Mouse (Mus musculus) forebrain, embryonic 16.5 days (tissue): ENCODE measurements around the gene Ccnk. TPM values are rescaled to one million over a fixed set of nuclear protein-coding genes. Genes with fewer than 3 reads are reported as not detected.

Source experiments
- ATAC-seq: fragments of 200-750 bp; cut with Nextera tagmentation; 2 replicates; pipeline ENCODE4 v1.8.0; 2017; ENCODE audit warnings: mild to moderate bottlenecking, moderate library complexity
- H3K27ac ChIP-seq: fragments of 300-500 bp; sonication (generic); 2 replicates; pipeline ENCODE4 v1.5.1; 2014; ENCODE audit warnings: low read length, control low read depth
- H3K27me3 ChIP-seq: fragments of 300-500 bp; sonication (generic); replicated peaks from 2 replicates; pipeline ENCODE4 v1.6.1; 2014; ENCODE audit warnings: low read length; ENCODE audit not compliant: control insufficient read depth, insufficient read depth
- H3K36me3 ChIP-seq: fragments of 300-500 bp; sonication (generic); 2 replicates; pipeline ENCODE4 v1.6.1; 2014; ENCODE audit not compliant: control insufficient read depth, insufficient read depth
- H3K4me1 ChIP-seq: fragments of 300-500 bp; sonication (generic); replicated peaks from 2 replicates; pipeline ENCODE4 v1.6.1; 2014; ENCODE audit warnings: low read length; ENCODE audit not compliant: control insufficient read depth, insufficient read depth
- H3K4me2 ChIP-seq: fragments of 300-500 bp; sonication (generic); 2 replicates; pipeline ENCODE4 v1.6.1; 2014; ENCODE audit warnings: mild to moderate bottlenecking, low read length, control low read depth
- H3K4me3 ChIP-seq: fragments of 300-500 bp; sonication (generic); replicated peaks from 2 replicates; pipeline ENCODE4 v1.5.1; 2014; ENCODE audit warnings: mild to moderate bottlenecking, low read length, control low read depth
- H3K9ac ChIP-seq: fragments of 300-500 bp; sonication (generic); replicated peaks from 2 replicates; pipeline ENCODE4 v1.6.1; 2014; ENCODE audit warnings: low read depth, low read length, control low read depth
- H3K9me3 ChIP-seq: fragments of 300-500 bp; sonication (generic); 2 replicates; pipeline ENCODE4 v1.6.1; 2016; ENCODE audit warnings: low read length; ENCODE audit not compliant: control insufficient read depth
- WGBS: fragments of 180-500 bp; shearing (Covaris S2); extraction: QIAGEN DNeasy Blood & Tissue Kit; methylation state at CpG from one replicate; pipeline ENCODE4 v1.1.7; 2014; 5-methylcytosine and 5-hydroxymethylcytosine counted together
- polyA plus RNA-seq: library from polyadenylated mRNA; unstranded; fragments of >200 nt; fragmentation: Nextera tagmentation; extraction: Ambion mirVana; gene quantifications from 2 replicates; pipeline ENCODE4 v1.2.1, GENCODE M21; 2015

The Ccnk gene
- polyA plus RNA-seq = 3.1 and 3.2 TPM in 2 replicates

DNA sequence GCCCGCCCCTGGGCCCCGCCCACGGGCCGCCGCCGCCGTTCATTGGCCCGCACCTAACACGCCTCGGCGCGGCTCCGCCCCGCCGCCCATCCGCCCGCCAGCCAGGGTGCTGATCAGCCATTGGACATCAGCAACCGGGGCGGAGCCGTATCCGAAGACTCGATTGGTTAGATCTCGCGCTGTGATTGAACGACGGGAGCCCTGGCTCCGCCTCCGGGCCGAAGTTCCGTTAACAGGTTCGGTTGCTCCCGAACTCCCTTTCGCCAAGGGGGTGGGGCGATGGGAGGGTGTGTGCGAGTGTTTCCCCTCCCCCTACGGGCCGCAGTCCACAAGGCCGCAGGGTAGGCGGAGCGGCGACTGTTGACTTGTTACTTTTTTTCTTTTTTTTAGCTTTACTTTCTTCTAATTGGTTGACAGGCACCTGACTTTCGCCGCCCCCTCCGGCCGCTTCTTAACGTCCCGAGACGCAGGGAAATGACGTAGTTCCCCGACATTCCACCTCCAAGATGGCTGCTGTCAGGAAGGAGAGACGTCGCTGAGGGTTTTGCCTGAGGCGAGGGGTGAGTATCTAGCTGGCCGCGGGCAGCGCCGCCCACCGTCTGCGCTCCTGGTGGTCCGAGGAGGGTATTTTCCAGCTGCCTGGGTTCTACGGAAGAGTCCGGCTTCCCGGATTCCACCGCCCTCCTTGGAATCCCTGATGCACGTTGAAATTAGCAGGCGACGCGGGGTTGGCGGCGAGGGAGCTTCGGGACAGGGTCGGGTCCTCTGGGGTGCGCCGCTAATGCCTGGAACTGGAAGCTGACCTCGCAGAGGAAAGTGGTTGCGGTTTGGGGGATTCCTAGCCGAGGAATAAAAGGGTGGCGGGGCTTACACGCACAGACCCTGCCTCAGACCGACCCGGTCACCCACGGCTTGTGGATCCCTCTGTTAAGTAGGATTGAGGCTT is at the start of gene Ccnk:
Gene Ccnk (plus strand): TSS at position 259 of the 946 bp plus-strand sequence.
- no peaks in the 10 kb centered on the region for H3K9me3 ChIP-seq
- ATAC-seq = peak; percentile 98
- H3K4me3 ChIP-seq = peak within 1 kb of the TSS; percentile 96
- H3K9ac ChIP-seq = peak within 1 kb of the TSS; percentile 91
- H3K27me3 ChIP-seq = no peaks in the 10 kb centered on the region
- under 1% methylated on average over 80 of the region's 82 CpGs for WGBS
- no peaks in the 10 kb centered on the region for H3K36me3 ChIP-seq
- H3K4me1 ChIP-seq = peaks cover 20% of the 10 kb centered on the region
- peak within 1 kb of the TSS; percentile 98 for H3K4me2 ChIP-seq
- peak within 1 kb of the TSS; percentile 73 for H3K27ac ChIP-seq

DNA sequence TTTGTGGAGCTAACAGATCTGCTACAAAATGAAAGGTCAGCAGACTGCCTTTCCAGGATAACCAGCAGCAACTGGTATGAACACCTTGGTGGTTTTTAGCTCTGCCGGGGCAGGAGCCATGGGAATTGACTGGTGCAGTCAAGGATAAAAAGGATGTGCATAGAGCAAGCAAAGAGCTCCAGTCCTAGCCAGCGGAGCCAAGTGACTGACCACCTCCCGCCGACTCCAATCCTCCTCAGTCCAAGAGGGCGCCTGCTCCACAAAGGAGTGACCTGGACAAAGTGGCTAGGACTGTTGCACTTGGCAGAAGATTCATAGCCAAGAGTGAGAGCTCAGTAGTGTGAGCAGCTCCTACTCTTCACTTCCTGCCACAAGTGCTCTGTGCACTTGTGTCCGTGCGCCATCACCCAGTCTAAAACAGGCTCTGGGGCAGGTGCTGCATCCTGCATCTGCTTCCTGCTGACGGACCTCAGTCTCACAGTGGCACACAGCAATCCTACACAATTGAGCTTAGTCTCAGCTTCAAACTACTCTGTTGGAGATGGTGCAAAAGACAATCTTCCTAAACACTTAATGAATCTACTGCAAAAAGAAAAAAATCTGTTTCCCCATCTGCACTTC is 46.8 kb upstream of the Ccnk start:
- Histone ChIP-seq H3K4me1 (peaks cover 5% of the 10 kb centered on the region; the same call in 1 of the 2 replicates), H3K27ac (0 out of 2 replicates have a peak overlapping the region, but pooled peaks have one; percentile 8), H3K4me3 (no peak overlapping the region), H3K36me3 (peaks cover 7% of the 10 kb centered on the region; the same call in 1 of the 2 replicates), H3K9me3 (no peaks in the 10 kb centered on the region), H3K27me3 (no peaks in the 10 kb centered on the region), H3K9ac (no peak overlapping the region), H3K4me2 (no peak overlapping the region)
- no peak for ATAC-seq
- 88% methylated on average over 8 of the region's 8 CpGs for WGBS

DNA sequence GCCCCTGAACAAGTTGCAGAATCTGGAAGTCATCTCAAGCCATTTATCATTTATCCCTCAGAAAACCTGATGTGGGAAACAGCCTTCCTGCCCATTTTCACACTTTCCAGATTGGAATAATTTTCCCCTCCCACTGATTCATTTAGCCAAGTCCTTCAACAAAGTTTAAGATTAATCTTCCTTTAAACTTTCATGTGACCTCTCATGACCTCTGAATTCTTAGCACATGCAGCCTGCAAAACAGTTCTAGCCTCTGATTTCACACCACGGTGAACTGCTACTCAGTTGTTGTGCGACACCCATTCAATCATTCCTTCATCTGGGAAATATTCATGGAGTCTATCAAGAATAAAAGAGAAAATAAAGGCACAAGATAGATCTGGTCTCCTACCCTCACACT is 46.2 kb upstream of the Ccnk start:
- Histone ChIP-seq H3K9me3 (no peaks in the 10 kb centered on the region), H3K27ac (no peak overlapping the region), H3K27me3 (no peaks in the 10 kb centered on the region), H3K4me2 (no peak overlapping the region), H3K36me3 (peaks cover 4% of the 10 kb centered on the region; the same call in 1 of the 2 replicates), H3K4me3 (no peak overlapping the region), H3K9ac (no peak overlapping the region), H3K4me1 (peaks cover 5% of the 10 kb centered on the region; the same call in 1 of the 2 replicates)
- WGBS = 88% methylated on average over 2 of the region's 2 CpGs
- no peak for ATAC-seq

DNA sequence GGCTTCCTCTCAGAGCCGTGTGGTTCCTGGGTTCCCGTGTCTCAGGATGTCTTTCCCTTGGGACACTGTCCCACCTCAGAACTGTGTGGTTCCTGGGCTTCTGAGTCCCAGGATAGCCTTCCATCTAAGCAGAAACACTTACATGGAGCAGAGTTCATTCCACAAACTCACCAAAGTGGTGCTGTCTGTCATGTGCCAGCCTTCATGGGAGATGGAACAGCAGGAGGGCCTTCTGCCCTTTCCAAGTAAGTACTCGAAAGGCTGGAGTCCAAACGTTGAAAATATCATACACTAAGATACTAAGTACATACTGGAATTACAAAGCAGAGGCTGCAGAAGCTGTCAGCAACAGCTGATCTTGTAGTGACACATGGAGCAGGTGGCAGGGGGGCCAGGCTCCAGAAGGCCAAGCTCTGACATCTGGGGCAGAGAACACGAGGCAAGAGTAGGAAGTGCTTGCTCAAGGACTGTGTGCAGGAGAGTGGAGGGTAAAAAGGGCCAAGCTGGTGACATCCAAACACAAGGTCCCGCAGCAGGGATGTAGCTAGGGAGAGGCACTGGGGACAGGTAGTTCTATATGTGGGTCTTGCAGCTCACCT is 43.7 kb upstream of the Ccnk start:
- no peak overlapping the region for H3K4me3 ChIP-seq
- H3K4me1 ChIP-seq = peaks cover 6% of the 10 kb centered on the region; the same call in 1 of the 2 replicates
- no peak overlapping the region for H3K27ac ChIP-seq
- no peak overlapping the region for H3K9ac ChIP-seq
- no peaks in the 10 kb centered on the region for H3K9me3 ChIP-seq
- H3K4me2 ChIP-seq = no peak overlapping the region
- H3K27me3 ChIP-seq = no peaks in the 10 kb centered on the region
- WGBS = 79% methylated on average over 6 of the region's 6 CpGs
- H3K36me3 ChIP-seq = no peaks in the 10 kb centered on the region
- no peak for ATAC-seq

DNA sequence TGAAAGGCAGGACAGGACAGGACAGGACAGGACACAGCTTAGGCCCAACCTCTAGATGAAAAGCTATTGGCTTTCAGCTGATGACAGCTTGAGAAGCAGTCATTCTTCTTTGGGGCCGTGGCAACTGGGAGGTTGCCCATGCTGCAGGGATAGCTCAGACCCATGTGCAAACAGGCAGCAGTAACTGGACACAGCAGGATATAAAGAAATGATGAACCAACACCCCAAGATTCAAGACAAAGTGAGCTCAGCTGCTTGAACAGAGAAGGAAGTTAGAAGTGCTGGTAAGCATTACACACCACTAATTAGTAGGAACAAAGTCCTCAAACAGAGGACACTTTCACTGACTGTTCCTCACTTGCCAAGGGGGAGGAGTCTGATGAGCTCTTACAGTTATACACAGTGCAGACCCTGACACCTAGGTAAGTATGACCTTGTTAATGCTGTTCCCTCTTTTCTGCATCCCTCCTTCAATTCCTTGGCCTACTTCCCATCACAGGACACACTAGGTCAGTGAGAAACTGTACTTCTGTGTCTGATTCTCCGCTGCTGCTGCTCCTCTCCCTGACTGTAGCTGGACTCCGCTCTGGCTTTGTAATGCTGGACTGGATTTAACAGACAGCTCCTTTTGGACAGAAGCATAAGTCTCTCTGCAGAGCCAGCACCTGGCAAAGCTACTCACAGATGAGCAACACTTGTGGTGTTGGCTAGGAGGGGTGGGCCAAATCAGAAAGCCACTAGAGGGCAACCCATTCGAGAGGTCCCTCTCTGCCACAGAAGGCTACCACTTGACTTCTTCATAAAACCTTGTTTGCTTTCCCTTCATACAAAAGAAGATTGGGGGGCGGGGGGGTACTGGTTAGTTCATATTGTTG is 35.5 kb upstream of the Ccnk start:
- no peak for ATAC-seq
- 0 out of 2 replicates have a peak, but pooled peaks cover 2% of the 10 kb centered on the region for H3K4me1 ChIP-seq
- WGBS = 82% methylated on average over 5 of the region's 5 CpGs

DNA sequence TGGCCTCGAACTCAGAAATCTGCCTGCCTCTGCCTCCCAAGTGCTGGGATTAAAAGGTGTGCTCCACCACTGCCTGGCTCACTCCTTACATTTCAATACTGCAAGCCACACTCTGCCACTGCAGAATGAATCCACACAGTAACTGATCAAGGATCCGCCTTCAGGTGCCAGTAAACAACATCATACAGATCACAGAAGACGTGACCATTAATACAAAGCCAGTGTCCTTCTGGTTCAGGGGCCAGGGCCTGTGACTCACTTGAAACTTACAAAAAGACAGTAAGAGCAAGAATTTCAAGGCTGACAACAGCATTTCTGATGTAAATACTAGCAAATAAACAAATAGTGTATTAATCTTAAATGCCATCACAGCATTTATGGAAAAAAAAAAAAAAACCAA is 34.2 kb upstream of the Ccnk start:
- ATAC-seq = no peak
- Histone ChIP-seq H3K4me2 (no peak overlapping the region), H3K9me3 (no peaks in the 10 kb centered on the region), H3K9ac (no peak overlapping the region), H3K4me3 (no peak overlapping the region), H3K4me1 (0 out of 2 replicates have a peak, but pooled peaks cover 2% of the 10 kb centered on the region), H3K36me3 (peaks cover 4% of the 10 kb centered on the region; the same call in 1 of the 2 replicates), H3K27me3 (no peaks in the 10 kb centered on the region), H3K27ac (no peak overlapping the region)
- WGBS = 96% methylated on average over 3 of the region's 3 CpGs

More for the DNA sequence above, 35.5 kb upstream of the Ccnk start:
- no peak overlapping the region for H3K27ac ChIP-seq
- no peak overlapping the region for H3K9ac ChIP-seq
- H3K4me3 ChIP-seq = no peak overlapping the region
- no peaks in the 10 kb centered on the region for H3K9me3 ChIP-seq
- H3K4me2 ChIP-seq = no peak overlapping the region
- H3K27me3 ChIP-seq = no peaks in the 10 kb centered on the region
- peaks cover 3% of the 10 kb centered on the region; the same call in 1 of the 2 replicates for H3K36me3 ChIP-seq

DNA sequence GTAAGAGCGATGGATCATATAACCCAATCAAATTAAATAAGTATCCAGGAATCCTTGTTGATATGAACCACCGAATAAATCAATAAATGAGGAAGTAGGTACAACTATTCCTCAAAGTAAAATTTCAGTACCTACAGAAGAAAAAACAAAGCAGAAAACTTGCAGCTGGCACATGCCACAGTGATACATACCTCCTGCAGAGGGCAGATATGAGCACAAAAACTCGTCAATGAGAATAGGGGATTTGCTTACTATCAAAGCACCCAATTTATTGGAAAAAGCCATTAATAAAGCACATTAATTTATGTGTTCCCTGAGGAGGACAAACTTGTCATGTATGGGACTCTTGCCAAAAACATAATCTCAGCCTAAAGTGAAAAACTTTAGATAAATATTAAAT is 29.6 kb upstream of the Ccnk start:
- no peak overlapping the region for H3K4me2 ChIP-seq
- no peak overlapping the region for H3K4me3 ChIP-seq
- H3K27ac ChIP-seq = no peak overlapping the region
- no peaks in the 10 kb centered on the region for H3K9me3 ChIP-seq
- ATAC-seq = no peak
- no peaks in the 10 kb centered on the region for H3K27me3 ChIP-seq
- 77% methylated on average over 3 of the region's 3 CpGs for WGBS
- peaks cover 6% of the 10 kb centered on the region; the same call in 1 of the 2 replicates for H3K36me3 ChIP-seq
- H3K9ac ChIP-seq = no peak overlapping the region
- no peaks in the 10 kb centered on the region for H3K4me1 ChIP-seq

DNA sequence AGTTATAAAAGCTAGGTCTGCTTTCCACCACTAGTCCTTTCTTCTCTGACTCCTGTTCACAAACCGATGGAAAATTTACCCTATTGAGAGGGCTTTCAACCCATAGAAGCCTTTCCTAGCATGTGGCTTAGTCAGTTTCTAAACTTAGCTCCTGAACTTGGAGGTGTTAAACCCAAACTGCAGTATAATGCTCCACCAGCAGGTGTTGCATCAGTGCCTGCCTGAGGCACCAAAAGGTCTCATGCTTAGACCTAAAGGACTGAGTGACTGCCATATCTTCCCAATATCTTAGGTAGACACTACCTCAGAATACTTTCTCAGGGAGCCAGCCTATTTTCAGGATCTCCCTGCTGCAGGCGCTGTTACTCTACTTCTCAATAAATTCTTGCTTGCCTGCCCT is 26.6 kb upstream of the Ccnk start:
- Histone ChIP-seq H3K4me2 (no peak overlapping the region), H3K9ac (no peak overlapping the region), H3K27ac (no peak overlapping the region), H3K4me3 (no peak overlapping the region), H3K9me3 (no peaks in the 10 kb centered on the region), H3K36me3 (peaks cover 7% of the 10 kb centered on the region; the same call in 1 of the 2 replicates), H3K27me3 (no peaks in the 10 kb centered on the region), H3K4me1 (no peaks in the 10 kb centered on the region)
- WGBS = 98% methylated on average over 2 of the region's 2 CpGs
- no peak for ATAC-seq
